Mouse (Mus musculus) liver, postnatal 0 days (tissue): ENCODE data around the gene 4930544D05Rik.

Source experiments
- CTCF ChIP-seq: sonication (generic); IDR thresholded peaks from 2 replicates; pipeline ENCODE4 v1.5.1; 2016; ENCODE audit warnings: antibody characterized with exemption, low read depth
- EP300 ChIP-seq: IDR thresholded peaks from 2 replicates; pipeline ENCODE4 v1.6.1; 2016; ENCODE audit warnings: antibody characterized with exemption, low read depth, mild to moderate bottlenecking

- TF ChIP-seq CTCF, result no peak
- TF ChIP-seq EP300, result no peak
Measured at GRCm38 (mm10) chr11:70580921-70581320, 34.7 kb upstream of the 4930544D05Rik start.
